Mouse (Mus musculus): Measurements from ENCODE around the gene Sap30l. TPM values are rescaled to one million over a fixed set of nuclear protein-coding genes. Genes with fewer than 3 reads are reported as not detected.

Sap30l gene
- polyA plus RNA-seq, 1 experiment from 2014 or later: 3.5 TPM

GRCm38 (mm10) chr11:57800266-57800951, 1.0 kb upstream of the Sap30l start:
- H3K4me3 ChIP-seq (replicated peaks): peak overlapping the region; percentile 92
- H3K4me1 ChIP-seq (replicated peaks): peaks cover 23% of the 10 kb centered on the region
- peaks cover 27% of the 10 kb centered on the region for H3K27me3 ChIP-seq
- DNase-seq: no peak
- peak overlapping the region; percentile 100 for H3K4me2 ChIP-seq
- H3K27ac ChIP-seq: peak overlapping the region; percentile 58; the same call in 1 of the 2 replicates
- WGBS (ENCODE audit: insufficient replicate concordance): 17% methylated on average over 22 of the region's 22 CpGs
- H3K9ac ChIP-seq: peak overlapping the region; percentile 85
- ATAC-seq (ENCODE audit: low read depth): no peak
- H3K36me3 ChIP-seq: no peaks in the 10 kb centered on the region
- no peaks in the 10 kb centered on the region for H3K9me3 ChIP-seq (replicated peaks)

GRCm38 (mm10) chr11:57801766-57802510, 501 bp downstream of the Sap30l start:
- Histone ChIP-seq H3K4me2 (peak overlapping the region; percentile 100), H3K9me3 (replicated peaks) (no peaks in the 10 kb centered on the region), H3K4me1 (replicated peaks) (peaks cover 23% of the 10 kb centered on the region), H3K27ac (peak overlapping the region; percentile 13; the same call in 1 of the 2 replicates), H3K27me3 (peaks cover 27% of the 10 kb centered on the region), H3K36me3 (no peaks in the 10 kb centered on the region), H3K4me3 (replicated peaks) (peak overlapping the region; percentile 92), H3K9ac (peak overlapping the region; percentile 93)
- 1% methylated on average over 74 of the region's 85 CpGs for WGBS (ENCODE audit: insufficient replicate concordance)
- ATAC-seq (ENCODE audit: low read depth) (peak; percentile 50; the same call in 1 of the 2 replicates), DNase-seq (peak; percentile 40)

GRCm38 (mm10) chr11:57802511-57802870, 1.1 kb downstream of the Sap30l start:
- H3K9ac ChIP-seq: peak overlapping the region; percentile 93
- H3K4me3 ChIP-seq (replicated peaks): peak overlapping the region; percentile 92
- H3K9me3 ChIP-seq (replicated peaks): no peaks in the 10 kb centered on the region
- H3K4me1 ChIP-seq (replicated peaks): peaks cover 23% of the 10 kb centered on the region
- no peak overlapping the region for H3K27ac ChIP-seq
- DNase-seq: no peak
- H3K4me2 ChIP-seq: peak overlapping the region; percentile 100
- peaks cover 27% of the 10 kb centered on the region for H3K27me3 ChIP-seq
- peaks cover 2% of the 10 kb centered on the region; the same call in 1 of the 2 replicates for H3K36me3 ChIP-seq
- WGBS (ENCODE audit: insufficient replicate concordance): under 1% methylated on average over 18 of the region's 18 CpGs
- no peak for ATAC-seq (ENCODE audit: low read depth)

DNA sequence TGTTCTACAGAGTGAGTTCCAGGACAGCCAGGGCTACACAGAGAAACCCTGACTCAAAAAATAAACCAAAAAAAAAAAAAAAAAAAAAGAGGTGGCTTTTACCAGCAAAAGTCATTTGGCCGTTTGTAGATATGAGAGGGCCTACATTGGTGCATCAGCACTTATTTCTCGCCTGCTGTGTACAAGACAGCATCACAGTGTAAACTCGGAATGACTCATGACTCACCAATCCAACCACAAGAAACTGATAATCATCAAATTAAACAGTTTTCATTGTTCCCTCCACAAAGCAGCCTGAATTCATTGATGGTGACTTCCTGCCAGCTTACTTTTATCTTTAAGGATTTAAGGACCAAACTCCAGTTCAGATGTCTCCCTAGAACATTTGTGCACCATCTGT, 3.6 kb downstream of the Sap30l start:
- WGBS (ENCODE audit: insufficient replicate concordance): 42% methylated on average over 3 of the region's 3 CpGs
- no peak overlapping the region for H3K9ac ChIP-seq
- H3K36me3 ChIP-seq: peaks cover 19% of the 10 kb centered on the region
- DNase-seq (no peak), ATAC-seq (ENCODE audit: low read depth) (no peak)
- no peak overlapping the region for H3K4me3 ChIP-seq (replicated peaks)
- H3K9me3 ChIP-seq (replicated peaks): no peaks in the 10 kb centered on the region
- peaks cover 20% of the 10 kb centered on the region for H3K4me1 ChIP-seq (replicated peaks)
- no peak overlapping the region for H3K4me2 ChIP-seq
- H3K27ac ChIP-seq: no peak overlapping the region
- H3K27me3 ChIP-seq: peaks cover 24% of the 10 kb centered on the region

GRCm38 (mm10) chr11:57809017-57809731, 7.7 kb downstream of the Sap30l start:
- no peak for ATAC-seq (ENCODE audit: low read depth)
- no peak overlapping the region for H3K9ac ChIP-seq
- 90% methylated on average over 17 of the region's 17 CpGs for WGBS (ENCODE audit: insufficient replicate concordance)
- H3K36me3 ChIP-seq: peaks cover 29% of the 10 kb centered on the region
- 0 out of 2 replicates have a peak, but pooled peaks cover under 1% of the 10 kb centered on the region for H3K27me3 ChIP-seq
- H3K27ac ChIP-seq: no peak overlapping the region
- no peaks in the 10 kb centered on the region for H3K9me3 ChIP-seq (replicated peaks)
- H3K4me3 ChIP-seq (replicated peaks): no peak overlapping the region
- H3K4me1 ChIP-seq (replicated peaks): peaks cover 29% of the 10 kb centered on the region
- no peak overlapping the region for H3K4me2 ChIP-seq
- no peak for DNase-seq

DNA sequence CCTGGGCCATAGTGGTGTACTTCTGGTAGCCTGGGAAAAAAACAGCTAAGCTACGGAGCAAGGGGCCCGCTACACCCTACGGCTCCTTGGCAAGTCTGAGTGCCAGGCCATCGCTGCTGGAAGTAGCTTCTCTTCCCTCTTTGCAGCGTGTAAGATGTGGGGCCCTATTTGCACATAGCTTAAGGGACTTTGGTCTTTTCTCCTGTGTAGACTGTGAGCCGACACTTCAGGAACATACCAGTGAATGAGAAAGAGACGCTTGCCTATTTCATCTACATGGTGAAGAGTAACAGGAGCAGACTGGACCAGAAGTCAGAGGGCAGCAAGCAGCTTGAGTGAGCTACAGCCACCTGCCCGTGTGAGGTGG, 8.3 kb downstream of the Sap30l start:
- H3K9me3 ChIP-seq (replicated peaks): no peaks in the 10 kb centered on the region
- H3K4me2 ChIP-seq: no peak overlapping the region
- H3K27ac ChIP-seq: no peak overlapping the region
- H3K27me3 ChIP-seq: no peaks in the 10 kb centered on the region
- ATAC-seq (ENCODE audit: low read depth): no peak
- H3K9ac ChIP-seq: no peak overlapping the region
- no peak overlapping the region for H3K4me3 ChIP-seq (replicated peaks)
- WGBS (ENCODE audit: insufficient replicate concordance): 83% methylated on average over 8 of the region's 8 CpGs
- H3K4me1 ChIP-seq (replicated peaks): peaks cover 33% of the 10 kb centered on the region
- peaks cover 29% of the 10 kb centered on the region for H3K36me3 ChIP-seq
- DNase-seq: no peak

DNA sequence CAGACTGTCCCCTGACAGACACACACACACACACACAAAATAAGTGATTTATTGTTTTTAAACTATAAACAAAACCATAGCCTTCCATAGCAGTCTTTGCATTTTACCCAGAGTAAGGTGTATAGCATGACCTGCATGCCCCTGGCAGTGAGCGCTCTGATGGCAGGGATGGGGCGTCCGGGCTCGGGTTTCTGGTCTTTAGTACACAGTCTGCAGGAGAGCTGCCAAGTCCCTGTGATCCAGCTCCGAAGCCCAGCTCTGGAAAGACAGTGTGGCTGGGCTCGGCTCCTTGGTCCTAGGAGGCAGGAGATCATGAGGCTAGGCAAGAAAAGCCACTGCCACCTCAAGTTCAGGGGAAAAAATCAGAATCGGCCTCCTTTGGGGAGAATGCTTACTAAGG, 9.6 kb downstream of the Sap30l start:
- H3K9ac ChIP-seq: 0 out of 2 replicates have a peak overlapping the region, but pooled peaks have one; percentile 34
- no peak for ATAC-seq (ENCODE audit: low read depth)
- 79% methylated on average over 7 of the region's 7 CpGs for WGBS (ENCODE audit: insufficient replicate concordance)
- no peaks in the 10 kb centered on the region for H3K27me3 ChIP-seq
- H3K4me1 ChIP-seq (replicated peaks): peaks cover 42% of the 10 kb centered on the region
- H3K4me2 ChIP-seq: no peak overlapping the region
- H3K4me3 ChIP-seq (replicated peaks): no peak overlapping the region
- H3K36me3 ChIP-seq: peaks cover 29% of the 10 kb centered on the region
- no peaks in the 10 kb centered on the region for H3K9me3 ChIP-seq (replicated peaks)
- H3K27ac ChIP-seq: no peak overlapping the region
- no peak for DNase-seq

DNA sequence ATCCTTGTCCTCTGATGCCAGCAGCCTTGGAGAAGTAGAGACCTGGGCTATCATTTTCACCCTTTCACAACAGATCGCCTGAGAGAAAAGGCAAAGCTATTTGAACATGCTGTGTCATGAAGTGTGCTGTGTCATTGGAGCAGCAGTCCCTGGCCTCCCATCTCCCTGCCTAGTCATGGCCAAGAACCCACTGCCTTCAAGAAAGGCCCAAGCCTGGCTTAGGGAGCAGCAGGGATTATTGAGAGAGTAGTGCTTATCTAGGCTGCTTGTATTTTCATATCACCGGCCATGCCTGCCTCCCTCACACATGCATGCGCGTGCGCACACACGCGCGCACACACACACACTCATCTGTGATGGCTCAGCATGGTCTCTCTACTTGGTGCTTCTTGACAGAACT, 10.8 kb downstream of the Sap30l start:
- peak; percentile 77 for DNase-seq
- ATAC-seq (ENCODE audit: low read depth): peak; percentile 97
- Histone ChIP-seq H3K36me3 (peaks cover 29% of the 10 kb centered on the region), H3K4me3 (replicated peaks) (no peak overlapping the region), H3K4me2 (peak overlapping the region; percentile 41), H3K4me1 (replicated peaks) (peaks cover 42% of the 10 kb centered on the region), H3K27ac (peak overlapping the region; percentile 92), H3K27me3 (no peaks in the 10 kb centered on the region), H3K9ac (peak overlapping the region; percentile 46; the same call in 1 of the 2 replicates), H3K9me3 (replicated peaks) (no peaks in the 10 kb centered on the region)
- 74% methylated on average over 8 of the region's 8 CpGs for WGBS (ENCODE audit: insufficient replicate concordance)

- Histone ChIP-seq H3K4me3 (replicated peaks) (no peak overlapping the region), H3K4me1 (replicated peaks) (peaks cover 42% of the 10 kb centered on the region), H3K9me3 (replicated peaks) (no peaks in the 10 kb centered on the region), H3K36me3 (peaks cover 19% of the 10 kb centered on the region), H3K4me2 (no peak overlapping the region), H3K27me3 (peaks cover 4% of the 10 kb centered on the region; the same call in 1 of the 2 replicates), H3K27ac (0 out of 2 replicates have a peak overlapping the region, but pooled peaks have one; percentile 92), H3K9ac (no peak overlapping the region)
- no peak for DNase-seq
- no peak for ATAC-seq (ENCODE audit: low read depth)
- WGBS (ENCODE audit: insufficient replicate concordance): 71% methylated on average over 3 of the region's 3 CpGs
Measured at GRCm38 (mm10) chr11:57813641-57814040, 12.2 kb downstream of the Sap30l start.

GRCm38 (mm10) chr11:57818189-57818588, 16.8 kb downstream of the Sap30l start:
- H3K9ac ChIP-seq: no peak overlapping the region
- WGBS (ENCODE audit: insufficient replicate concordance): 68% methylated on average over 4 of the region's 4 CpGs
- no peak overlapping the region for H3K4me3 ChIP-seq (replicated peaks)
- no peak for ATAC-seq (ENCODE audit: low read depth)
- H3K9me3 ChIP-seq (replicated peaks): no peaks in the 10 kb centered on the region
- no peak overlapping the region for H3K27ac ChIP-seq
- no peaks in the 10 kb centered on the region for H3K36me3 ChIP-seq
- no peak for DNase-seq
- H3K27me3 ChIP-seq: peaks cover 4% of the 10 kb centered on the region; the same call in 1 of the 2 replicates
- no peak overlapping the region for H3K4me2 ChIP-seq
- H3K4me1 ChIP-seq (replicated peaks): peaks cover 20% of the 10 kb centered on the region

- H3K9ac ChIP-seq: no peak overlapping the region
- no peak overlapping the region for H3K4me3 ChIP-seq (replicated peaks)
- DNase-seq (peak; percentile 63), ATAC-seq (ENCODE audit: low read depth) (peak; percentile 20; the same call in 1 of the 2 replicates)
- no peak overlapping the region for H3K27ac ChIP-seq
- H3K9me3 ChIP-seq (replicated peaks): no peaks in the 10 kb centered on the region
- no peaks in the 10 kb centered on the region for H3K36me3 ChIP-seq
- H3K4me1 ChIP-seq (replicated peaks): peaks cover 11% of the 10 kb centered on the region
- H3K27me3 ChIP-seq: peaks cover 10% of the 10 kb centered on the region
- H3K4me2 ChIP-seq: no peak overlapping the region
- 22% methylated on average over 9 of the region's 9 CpGs for WGBS (ENCODE audit: insufficient replicate concordance)
Measured at GRCm38 (mm10) chr11:57819999-57820581, 18.7 kb downstream of the Sap30l start.
